Comparison of ENCODE assay signal across 14 mouse cellular contexts in the genomic region with DNA sequence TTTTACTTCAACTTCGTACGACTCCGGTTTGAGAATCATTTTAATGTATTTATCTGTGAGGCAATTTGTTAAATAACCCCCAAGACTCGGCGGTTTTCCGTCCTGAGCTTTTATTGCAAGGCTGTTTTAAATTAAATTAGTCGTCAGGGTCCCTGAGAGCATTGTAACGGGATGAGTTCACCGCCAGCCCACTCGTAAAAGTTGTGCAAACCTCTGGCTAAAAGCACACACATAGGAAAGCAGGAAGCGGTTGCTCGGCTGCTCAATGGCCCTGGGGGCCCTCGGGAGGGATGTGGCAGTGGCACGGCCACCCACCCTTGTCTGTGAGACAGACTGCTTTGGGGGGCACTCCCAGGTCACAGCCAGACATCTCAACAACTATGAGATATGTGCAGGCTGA. TPM values are rescaled to one million over a fixed set of nuclear protein-coding genes. Genes with fewer than 3 reads are reported as not detected.
A peak's percentile ranks its signal among the peaks of the same experiment; 100 is the strongest.
DNase-seq lines count a peak whose midpoint lies in the region; ATAC-seq lines count a peak whose summit lies in the region.
"Had no signal": no experiment of that assay in that cellular context is flagged by ENCODE, and none has a peak within 500 bp of the region (broad histone marks: within the 10 kb centered on the region; RNA-seq: fewer than 3 reads in every experiment).

No protein-coding gene starts in this region.

- peaks cover 96% of the 10 kb centered on the region for H3K4me1 ChIP-seq in hindbrain, embryonic 12.5 days
- H3K4me1 ChIP-seq in hindbrain, embryonic 16.5 days (ENCODE audit: control insufficient read depth, insufficient read depth, low read depth, low read length): peaks cover 69% of the 10 kb centered on the region
- H3K4me1 ChIP-seq in embryonic facial prominence, embryonic 14.5 days (ENCODE audit: control insufficient read depth, insufficient read depth, low read length): peaks cover 84% of the 10 kb centered on the region
- peaks cover 98% of the 10 kb centered on the region for H3K4me1 ChIP-seq in limb, embryonic 13.5 days
- H3K4me1 ChIP-seq in midbrain, embryonic 13.5 days (replicated peaks): peaks cover 98% of the 10 kb centered on the region

- DNase-seq in NIH3T3 (ENCODE audit: low read depth): peak; percentile 52
- DNase-seq in embryonic facial prominence, embryonic 14.5 days (ENCODE audit: low spot score): no peak
- DNase-seq: adrenal gland, postnatal 36 days; heart, adult 18-20 months; heart, postnatal 10 days; kidney, adult 8-10 months had no signal

- no peak overlapping the region for H3K4me2 ChIP-seq in hindbrain, embryonic 12.5 days (replicated peaks)
- H3K4me2 ChIP-seq in hindbrain, embryonic 16.5 days (ENCODE audit: low read length): no peak overlapping the region
- no peak overlapping the region for H3K4me2 ChIP-seq in embryonic facial prominence, embryonic 14.5 days (ENCODE audit: low read depth, low read length)
- H3K4me2 ChIP-seq in limb, embryonic 13.5 days (replicated peaks): peak overlapping the region; percentile 55
- H3K4me2 ChIP-seq in midbrain, embryonic 13.5 days (replicated peaks): no peak overlapping the region
- H3K4me2 ChIP-seq: liver, embryonic 12.5 days; stomach, embryonic 15.5 days had no signal

- no peaks in the 10 kb centered on the region for H3K9me3 ChIP-seq in hindbrain, embryonic 12.5 days (replicated peaks)
- no peaks in the 10 kb centered on the region for H3K9me3 ChIP-seq in hindbrain, embryonic 16.5 days (ENCODE audit: control insufficient read depth, low read length)
- no peaks in the 10 kb centered on the region for H3K9me3 ChIP-seq in embryonic facial prominence, embryonic 14.5 days (ENCODE audit: control insufficient read depth, low read length)
- H3K9me3 ChIP-seq in limb, embryonic 13.5 days: no peaks in the 10 kb centered on the region
- no peaks in the 10 kb centered on the region for H3K9me3 ChIP-seq in midbrain, embryonic 13.5 days
- H3K9me3 ChIP-seq: liver, embryonic 12.5 days; stomach, embryonic 15.5 days had no signal

- H3K27me3 ChIP-seq in hindbrain, embryonic 12.5 days: peaks cover 17% of the 10 kb centered on the region
- no peaks in the 10 kb centered on the region; the same call in 1 of the 2 replicates for H3K27me3 ChIP-seq in hindbrain, embryonic 16.5 days (replicated peaks; ENCODE audit: control insufficient read depth, insufficient read depth, low read length)
- H3K27me3 ChIP-seq in embryonic facial prominence, embryonic 14.5 days (replicated peaks; ENCODE audit: control insufficient read depth, insufficient read depth, low read length): no peaks in the 10 kb centered on the region
- peaks cover 61% of the 10 kb centered on the region for H3K27me3 ChIP-seq in limb, embryonic 13.5 days
- peaks cover 17% of the 10 kb centered on the region; the same call in 1 of the 2 replicates for H3K27me3 ChIP-seq in midbrain, embryonic 13.5 days
- H3K27me3 ChIP-seq: stomach, embryonic 15.5 days had no signal

- H3K9ac ChIP-seq in hindbrain, embryonic 12.5 days: 0 out of 2 replicates have a peak overlapping the region, but pooled peaks have one; percentile 48
- H3K9ac ChIP-seq in hindbrain, embryonic 16.5 days (ENCODE audit: low read depth, low read length): no peak overlapping the region
- H3K9ac ChIP-seq in embryonic facial prominence, embryonic 14.5 days (ENCODE audit: low read depth, low read length): no peak overlapping the region
- H3K9ac ChIP-seq in limb, embryonic 13.5 days: 0 out of 2 replicates have a peak overlapping the region, but pooled peaks have one; percentile 25
- H3K9ac ChIP-seq in midbrain, embryonic 13.5 days (replicated peaks): no peak overlapping the region
- H3K9ac ChIP-seq: liver, embryonic 12.5 days; stomach, embryonic 15.5 days had no signal

- no peaks in the 10 kb centered on the region for H3K36me3 ChIP-seq in hindbrain, embryonic 12.5 days
- H3K36me3 ChIP-seq in hindbrain, embryonic 16.5 days (ENCODE audit: control insufficient read depth, insufficient read depth, low read length): no peaks in the 10 kb centered on the region
- H3K36me3 ChIP-seq in embryonic facial prominence, embryonic 14.5 days (ENCODE audit: control insufficient read depth, insufficient read depth, low read length): no peaks in the 10 kb centered on the region
- H3K36me3 ChIP-seq in limb, embryonic 13.5 days: no peaks in the 10 kb centered on the region
- no peaks in the 10 kb centered on the region for H3K36me3 ChIP-seq in midbrain, embryonic 13.5 days
- H3K36me3 ChIP-seq: liver, embryonic 12.5 days; stomach, embryonic 15.5 days had no signal

- H3K4me3 ChIP-seq in hindbrain, embryonic 12.5 days: no peak overlapping the region
- H3K4me3 ChIP-seq in hindbrain, embryonic 16.5 days (ENCODE audit: low read length): no peak overlapping the region
- H3K4me3 ChIP-seq in embryonic facial prominence, embryonic 14.5 days (ENCODE audit: low read depth, low read length): no peak overlapping the region
- no peak overlapping the region for H3K4me3 ChIP-seq in limb, embryonic 13.5 days
- no peak overlapping the region for H3K4me3 ChIP-seq in midbrain, embryonic 13.5 days (replicated peaks)
- H3K4me3 ChIP-seq: left cerebral cortex, adult 2 months; liver, embryonic 12.5 days; stomach, embryonic 15.5 days had no signal

- ATAC-seq in hindbrain, embryonic 12.5 days (ENCODE audit: low FRiP score): no peak
- no peak for ATAC-seq in hindbrain, embryonic 16.5 days
- no peak for ATAC-seq in embryonic facial prominence, embryonic 14.5 days (ENCODE audit: low read depth)
- peak; percentile 22; the same call in 1 of the 2 replicates for ATAC-seq in limb, embryonic 13.5 days (ENCODE audit: low FRiP score, low read depth)
- no peak for ATAC-seq in CD4-positive, CD25-positive, alpha-beta regulatory T cell, adult 4 months
- ATAC-seq in midbrain, embryonic 13.5 days: no peak
- ATAC-seq: liver, embryonic 12.5 days had no signal

- no peak overlapping the region for H3K27ac ChIP-seq in hindbrain, embryonic 12.5 days
- no peak overlapping the region for H3K27ac ChIP-seq in hindbrain, embryonic 16.5 days (ENCODE audit: low read depth, low read length)
- 0 out of 2 replicates have a peak overlapping the region, but pooled peaks have one; percentile 12 for H3K27ac ChIP-seq in embryonic facial prominence, embryonic 14.5 days (replicated peaks; ENCODE audit: low read depth, low read length)
- peak overlapping the region; percentile 64; the same call in 1 of the 2 replicates for H3K27ac ChIP-seq in limb, embryonic 13.5 days
- H3K27ac ChIP-seq in midbrain, embryonic 13.5 days: no peak overlapping the region
- H3K27ac ChIP-seq: left cerebral cortex, adult 2 months; liver, embryonic 12.5 days; stomach, embryonic 15.5 days had no signal

- WGBS in hindbrain, embryonic 12.5 days: 56% methylated on average over 14 of the region's 14 CpGs
- WGBS in hindbrain, embryonic 16.5 days: 42% methylated on average over 14 of the region's 14 CpGs
- WGBS in embryonic facial prominence, embryonic 14.5 days: 26% methylated on average over 14 of the region's 14 CpGs
- WGBS in limb, embryonic 13.5 days: 10% methylated on average over 14 of the region's 14 CpGs
- 49% methylated on average over 14 of the region's 14 CpGs for WGBS in midbrain, embryonic 13.5 days

RNA-seq across cellular contexts. Expression of a gene that starts 32.8 kb away (rescaled TPM):
- 5.5 and 6.6 TPM in 2 replicates for polyA plus RNA-seq in hindbrain, embryonic 12.5 days (2016; fragmentation: Nextera tagmentation; extraction: Ambion mirVana)
- polyA plus RNA-seq in hindbrain, embryonic 16.5 days (2015; fragmentation: Nextera tagmentation; extraction: Ambion mirVana): 8.8 and 11.3 TPM in 2 replicates
- 10.4 and 10.5 TPM in 2 replicates for polyA plus RNA-seq in embryonic facial prominence, embryonic 14.5 days (2014; fragmentation: Nextera tagmentation; extraction: Ambion mirVana)
- 7.7 and 8.1 TPM in 2 replicates for polyA plus RNA-seq in limb, embryonic 13.5 days (2015; fragmentation: Nextera tagmentation; extraction: Ambion mirVana)
- under 1 TPM in 1 of 2 experiments, not detected in 1; 0.22 TPM for polyA plus RNA-seq in CD4-positive, CD25-positive, alpha-beta regulatory T cell, adult 4 months (2017; shearing (Covaris generic))
- 8.3 and 9.2 TPM in 2 replicates for polyA plus RNA-seq in midbrain, embryonic 13.5 days (2015; fragmentation: Nextera tagmentation; extraction: Ambion mirVana)

Comparison
In these comparisons a context has a peak if more than half of its experiments do, and no peak if none do; other contexts are left out.
1. H3K9ac ChIP-seq: peak in hindbrain, embryonic 12.5 days (single experiment) and limb, embryonic 13.5 days (single experiment); none in hindbrain, embryonic 16.5 days (single experiment), embryonic facial prominence, embryonic 14.5 days (single experiment) and midbrain, embryonic 13.5 days (single experiment).
2. H3K27ac ChIP-seq: peak in embryonic facial prominence, embryonic 14.5 days (single experiment) and limb, embryonic 13.5 days (single experiment); none in hindbrain, embryonic 12.5 days (single experiment), hindbrain, embryonic 16.5 days (single experiment) and midbrain, embryonic 13.5 days (single experiment).